Mouse (Mus musculus): ENCODE results near the gene Card9.

- TF ChIP-seq EP300 (IDR thresholded peaks at IDR 0.05; ENCODE audit: low read depth) (no peak), CTCF (IDR thresholded peaks at IDR 0.05; ENCODE audit: low read depth) (no peak)
These were observed 735 bp downstream of the Card9 start for GRCm38 (mm10) chr2:26359983-26360382.

Data from liver, postnatal 0 days (tissue).